Mouse (Mus musculus): ENCODE results near the gene Mpdz. TPM values are rescaled to one million over a fixed set of nuclear protein-coding genes. Genes with fewer than 3 reads are reported as not detected.

Gene Mpdz
- polyA plus RNA-seq, 1 experiment from 2014 or later, result 24.1 TPM

GRCm38 (mm10) chr4:81251934-81252333 lies 190.7 kb downstream of the Mpdz start:
- no peak overlapping the region for H3K9ac ChIP-seq (ENCODE audit: low read depth, low read length)
- H3K36me3 ChIP-seq (ENCODE audit: control insufficient read depth, insufficient read depth, low read length), result no peaks in the 10 kb centered on the region
- H3K4me3 ChIP-seq (ENCODE audit: low read depth, low read length), result no peak overlapping the region
- no peaks in the 10 kb centered on the region for H3K4me1 ChIP-seq (ENCODE audit: control insufficient read depth, insufficient read depth, low read length)
- no peak overlapping the region for H3K27ac ChIP-seq (ENCODE audit: low read depth, low read length)
- H3K27me3 ChIP-seq (ENCODE audit: control insufficient read depth, insufficient read depth, low read length), result no peaks in the 10 kb centered on the region
- H3K9me3 ChIP-seq (replicated peaks; ENCODE audit: control insufficient read depth, low read length), result no peaks in the 10 kb centered on the region
- no peak overlapping the region for H3K4me2 ChIP-seq
- no peak for ATAC-seq (replicated peaks; ENCODE audit: insufficient number of reproducible peaks, low FRiP score, low TSS enrichment)
- WGBS (ENCODE audit: insufficient replicate concordance), result 18% methylated on average over 5 of the region's 5 CpGs

- ATAC-seq (replicated peaks; ENCODE audit: insufficient number of reproducible peaks, low FRiP score, low TSS enrichment), result no peak
- Histone ChIP-seq H3K4me3 (ENCODE audit: low read depth, low read length) (no peak overlapping the region), H3K4me1 (ENCODE audit: control insufficient read depth, insufficient read depth, low read length) (no peaks in the 10 kb centered on the region), H3K27me3 (ENCODE audit: control insufficient read depth, insufficient read depth, low read length) (no peaks in the 10 kb centered on the region), H3K27ac (ENCODE audit: low read depth, low read length) (no peak overlapping the region), H3K9ac (ENCODE audit: low read depth, low read length) (no peak overlapping the region), H3K4me2 (no peak overlapping the region), H3K9me3 (replicated peaks; ENCODE audit: control insufficient read depth, low read length) (no peaks in the 10 kb centered on the region), H3K36me3 (ENCODE audit: control insufficient read depth, insufficient read depth, low read length) (no peaks in the 10 kb centered on the region)
- WGBS (ENCODE audit: insufficient replicate concordance), result 53% methylated on average over 2 of the region's 2 CpGs
Observed at GRCm38 (mm10) chr4:81249245-81249644, 193.4 kb downstream of the Mpdz start.

GRCm38 (mm10) chr4:81236227-81236626 lies 206.4 kb downstream of the Mpdz start:
- Histone ChIP-seq H3K27ac (ENCODE audit: low read depth, low read length) (no peak overlapping the region), H3K4me2 (no peak overlapping the region), H3K4me1 (ENCODE audit: control insufficient read depth, insufficient read depth, low read length) (no peaks in the 10 kb centered on the region), H3K9ac (ENCODE audit: low read depth, low read length) (no peak overlapping the region), H3K9me3 (replicated peaks; ENCODE audit: control insufficient read depth, low read length) (no peaks in the 10 kb centered on the region), H3K4me3 (ENCODE audit: low read depth, low read length) (no peak overlapping the region), H3K27me3 (ENCODE audit: control insufficient read depth, insufficient read depth, low read length) (no peaks in the 10 kb centered on the region), H3K36me3 (ENCODE audit: control insufficient read depth, insufficient read depth, low read length) (no peaks in the 10 kb centered on the region)
- 67% methylated on average over 5 of the region's 5 CpGs for WGBS (ENCODE audit: insufficient replicate concordance)
- ATAC-seq (replicated peaks; ENCODE audit: insufficient number of reproducible peaks, low FRiP score, low TSS enrichment), result no peak
